ENCODE assay signal across 26 mouse cellular contexts in genomic region chr9:105046014-105046413, GRCm38 (mm10). TPM values are rescaled to one million over a fixed set of nuclear protein-coding genes. Genes with fewer than 3 reads are reported as not detected.
DNase-seq lines count a peak whose midpoint lies in the region; ATAC-seq lines count a peak whose summit lies in the region.
"Had no signal": no experiment of that assay in that cellular context is flagged by ENCODE, and none has a peak within 500 bp of the region (broad histone marks: within the 10 kb centered on the region; RNA-seq: fewer than 3 reads in every experiment).

No protein-coding gene starts in this region.

- no peak overlapping the region for H3K9ac ChIP-seq in midbrain, embryonic 14.5 days (replicated peaks; ENCODE audit: low read length)
- H3K9ac ChIP-seq: embryonic facial prominence, embryonic 13.5 days; forebrain, embryonic 12.5 days; forebrain, embryonic 15.5 days; hindbrain, embryonic 12.5 days; hindbrain, embryonic 15.5 days had no signal

- no peak overlapping the region for H3K4me2 ChIP-seq in midbrain, embryonic 14.5 days (ENCODE audit: low read length)
- H3K4me2 ChIP-seq: embryonic facial prominence, embryonic 13.5 days; forebrain, embryonic 12.5 days; forebrain, embryonic 15.5 days; heart, embryonic 11.5 days; hindbrain, embryonic 12.5 days; hindbrain, embryonic 15.5 days had no signal

- no peaks in the 10 kb centered on the region for H3K36me3 ChIP-seq in midbrain, embryonic 14.5 days (ENCODE audit: control insufficient read depth, insufficient read depth, low read length)
- no peaks in the 10 kb centered on the region for H3K36me3 ChIP-seq in midbrain, embryonic 10.5 days
- H3K36me3 ChIP-seq: embryonic facial prominence, embryonic 10.5 days; embryonic facial prominence, embryonic 13.5 days; forebrain, embryonic 12.5 days; forebrain, embryonic 15.5 days; G1E; hindbrain, embryonic 12.5 days; hindbrain, embryonic 15.5 days had no signal

- H3K4me1 ChIP-seq in midbrain, embryonic 14.5 days (ENCODE audit: control insufficient read depth, insufficient read depth, low read length), result peaks cover 22% of the 10 kb centered on the region; the same call in 1 of the 2 replicates
- H3K4me1 ChIP-seq in midbrain, embryonic 10.5 days, result peaks cover 7% of the 10 kb centered on the region
- H3K4me1 ChIP-seq: embryonic facial prominence, embryonic 10.5 days; embryonic facial prominence, embryonic 13.5 days; forebrain, embryonic 12.5 days had no signal

- 0 out of 2 replicates have a peak overlapping the region, but pooled peaks have one; percentile 49 for H3K27ac ChIP-seq in midbrain, embryonic 14.5 days (replicated peaks; ENCODE audit: low read depth, low read length)
- H3K27ac ChIP-seq in midbrain, embryonic 10.5 days (replicated peaks), result no peak overlapping the region
- H3K27ac ChIP-seq: embryonic facial prominence, embryonic 10.5 days; embryonic facial prominence, embryonic 13.5 days; forebrain, embryonic 12.5 days; forebrain, embryonic 15.5 days; heart, adult 2 months; hindbrain, embryonic 12.5 days; hindbrain, embryonic 15.5 days had no signal

- WGBS in midbrain, embryonic 14.5 days, result 65% methylated on average over 7 of the region's 7 CpGs
- 84% methylated on average over 7 of the region's 7 CpGs for WGBS in midbrain, embryonic 10.5 days

- H3K27me3 ChIP-seq in midbrain, embryonic 14.5 days (ENCODE audit: control insufficient read depth, insufficient read depth, low read length), result no peaks in the 10 kb centered on the region
- H3K27me3 ChIP-seq in midbrain, embryonic 10.5 days (ENCODE audit: low read depth, poor library complexity, severe bottlenecking), result no peaks in the 10 kb centered on the region
- H3K27me3 ChIP-seq: embryonic facial prominence, embryonic 13.5 days; forebrain, embryonic 12.5 days; forebrain, embryonic 15.5 days; hindbrain, embryonic 15.5 days had no signal

- DNase-seq in heart, adult 11 months, result peak; percentile 53
- no peak for DNase-seq in heart, adult 8-10 months (ENCODE audit: low spot score)
- no peak for DNase-seq in midbrain, embryonic 14.5 days
- DNase-seq in midbrain, embryonic 10.5 days (ENCODE audit: low spot score), result no peak
- DNase-seq in Muller cell, postnatal 12 days (ENCODE audit: inconsistent ontology term), result peak; percentile 2
- no peak for DNase-seq in right cerebral cortex, postnatal 14 days
- no peak for DNase-seq in ovary, postnatal 10 days (ENCODE audit: low spot score)
- DNase-seq: adrenal gland, adult 8-10 months; adrenal gland, postnatal 25 days; B cell, adult 2 months; cerebellum, adult 11-12 months; cerebellum, adult 8-10 months; cerebellum, postnatal 36 days; embryo, embryonic 11 days; gastrocnemius, postnatal 25 days; heart, adult 2 months had no signal

- H3K9me3 ChIP-seq in midbrain, embryonic 14.5 days (ENCODE audit: control insufficient read depth, low read length), result no peaks in the 10 kb centered on the region
- no peaks in the 10 kb centered on the region for H3K9me3 ChIP-seq in midbrain, embryonic 10.5 days (replicated peaks)
- H3K9me3 ChIP-seq: embryonic facial prominence, embryonic 10.5 days; embryonic facial prominence, embryonic 13.5 days; forebrain, embryonic 12.5 days; forebrain, embryonic 15.5 days; G1E; hindbrain, embryonic 12.5 days; hindbrain, embryonic 15.5 days had no signal

- ATAC-seq in midbrain, embryonic 14.5 days (ENCODE audit: low FRiP score, low TSS enrichment), result no peak
- ATAC-seq: activated CD4-positive, CD25-positive, alpha-beta regulatory T cell, adult 4 months; forebrain, embryonic 15.5 days had no signal

- H3K4me3 ChIP-seq in midbrain, embryonic 14.5 days (replicated peaks; ENCODE audit: low read depth, low read length), result no peak overlapping the region
- no peak overlapping the region for H3K4me3 ChIP-seq in midbrain, embryonic 10.5 days
- H3K4me3 ChIP-seq: embryonic facial prominence, embryonic 10.5 days; embryonic facial prominence, embryonic 13.5 days; erythroblast, embryonic 14.5 days; forebrain, embryonic 12.5 days; forebrain, embryonic 15.5 days; heart, adult 2 months; hindbrain, embryonic 12.5 days; hindbrain, embryonic 15.5 days had no signal

RNA-seq across cellular contexts. Expression of gene Mrpl3, which starts 7.0 kb away (rescaled TPM):
- 100 to 1,000 TPM; 177 to 202 (median 190) TPM for total RNA-seq in heart, adult 8-10 months (2022)
- 87.6 and 104 TPM in 2 replicates for polyA plus RNA-seq in midbrain, embryonic 14.5 days (2014; fragmentation: Nextera tagmentation; extraction: Ambion mirVana)
- 108 and 117 TPM in 2 replicates for polyA plus RNA-seq in midbrain, embryonic 10.5 days (2016; fragmentation: Nextera tagmentation; extraction: Ambion mirVana)

Comparison
In these comparisons a context has a peak if more than half of its experiments do, and no peak if none do; other contexts are left out.
1. DNase-seq: peak in heart, adult 11 months (single experiment) and Muller cell, postnatal 12 days (single experiment); none in heart, adult 8-10 months (single experiment), midbrain, embryonic 14.5 days (single experiment), midbrain, embryonic 10.5 days (single experiment), right cerebral cortex, postnatal 14 days (single experiment) and ovary, postnatal 10 days (single experiment).